Mouse (Mus musculus): ENCODE data around the gene Tarbp2.

GRCm38 (mm10) chr15:102485853-102486252, 32.1 kb upstream of the Tarbp2 start:
- no peak for TF ChIP-seq EP300 (IDR thresholded peaks at IDR 0.05; ENCODE audit: insufficient read depth, low read depth, low read length)
- TF ChIP-seq CTCF (IDR thresholded peaks at IDR 0.05; ENCODE audit: low read depth, low read length) = no peak
